Mouse (Mus musculus) MEL (cell line): ENCODE results near the gene Pex11b. TPM values are rescaled to one million over a fixed set of nuclear protein-coding genes. Genes with fewer than 3 reads are reported as not detected.

Experiments
- DNase-seq: peaks from one replicate; pipeline ENCODE4 v3.0.0; 2011; ENCODE audit warnings: low read depth, low spot score
- H3K27ac ChIP-seq: 2 replicates; pipeline ENCODE4 v1.5.1; 2012; ENCODE audit warnings: low read depth, mild to moderate bottlenecking, control low read depth, low read length, moderate library complexity; ENCODE audit not compliant: control insufficient read depth
- H3K27me3 ChIP-seq, 2 experiments: fragments of 150-350 bp in 1 of 2; sonication (generic) in 1 of 2; 2 replicates each; pipeline ENCODE4 v1.6.1; 2012; ENCODE audit warnings: low read length in 2 of 2, mild to moderate bottlenecking in 2 of 2, improper control_type of control experiment in 1 of 2, moderate library complexity in 1 of 2; ENCODE audit not compliant: insufficient read depth in 2 of 2, control insufficient read depth in 1 of 2
- H3K36me3 ChIP-seq, 2 experiments: 2 replicates each; pipeline ENCODE4 v1.6.1; 2012 to 2014; ENCODE audit warnings: low read length in 2 of 2, improper control_type of control experiment in 1 of 2, inconsistent platforms in 1 of 2, mild to moderate bottlenecking in 1 of 2; ENCODE audit not compliant: insufficient read depth in 2 of 2, control insufficient read depth in 1 of 2
- H3K4me1 ChIP-seq, 2 experiments: fragments of 150-350 bp in 1 of 2; sonication (generic) in 1 of 2; 2 replicates each; pipeline ENCODE4 v1.6.1; 2012; ENCODE audit warnings: low read length in 2 of 2, improper control_type of control experiment in 1 of 2, mild to moderate bottlenecking in 1 of 2; ENCODE audit not compliant: insufficient read depth in 2 of 2, control insufficient read depth in 1 of 2
- H3K4me3 ChIP-seq, 2 experiments: fragments of 150-350 bp in 1 of 2; sonication (generic) in 1 of 2; 2 replicates each; pipeline ENCODE4 v1.5.1; 2012; ENCODE audit warnings: low read depth in 2 of 2, low read length in 2 of 2, mild to moderate bottlenecking in 2 of 2, moderate library complexity in 2 of 2, control low read depth in 1 of 2, improper control_type of control experiment in 1 of 2; ENCODE audit not compliant: control insufficient read depth in 1 of 2, insufficient read depth in 1 of 2
- H3K79me2 ChIP-seq: 2 replicates; pipeline ENCODE4 v1.6.1; 2012; ENCODE audit warnings: mild to moderate bottlenecking, low read length, moderate library complexity; ENCODE audit not compliant: control insufficient read depth, poor library complexity, insufficient read depth
- H3K9ac ChIP-seq: 2 replicates; pipeline ENCODE4 v1.6.1; 2012; ENCODE audit warnings: low read depth, mild to moderate bottlenecking, control low read depth, low read length, moderate library complexity; ENCODE audit not compliant: control insufficient read depth, poor library complexity, severe bottlenecking
- H3K9me3 ChIP-seq: fragments of 150-350 bp; sonication (generic); replicated peaks from 2 replicates; pipeline ENCODE4 v1.6.1; 2012; ENCODE audit warnings: mild to moderate bottlenecking, low read length, improper control_type of control experiment, moderate library complexity; ENCODE audit not compliant: insufficient read depth
- BHLHE40 ChIP-seq: IDR thresholded peaks from 2 replicates; pipeline ENCODE4 v1.6.1; 2012; ENCODE audit warnings: low read depth, mild to moderate bottlenecking, inconsistent platforms, low read length, improper control_type of control experiment, borderline replicate concordance
- CHD2 ChIP-seq: IDR thresholded peaks from 2 replicates; pipeline ENCODE4 v1.6.1; 2011; ENCODE audit warnings: low read length, improper control_type of control experiment
- CTCF ChIP-seq, 3 experiments: IDR thresholded peaks in 2 of 3; conservative IDR thresholded peaks in 1 of 3; 2 replicates each; pipeline ENCODE4 v1.5.1; 2011 to 2012; ENCODE audit warnings: low read length in 3 of 3, low read depth in 2 of 3, mild to moderate bottlenecking in 2 of 3, improper control_type of control experiment in 1 of 3, inconsistent platforms in 1 of 3, mixed read lengths in 1 of 3, moderate library complexity in 1 of 3; ENCODE audit not compliant: control insufficient read depth in 1 of 3, insufficient read depth in 1 of 3, poor library complexity in 1 of 3, severe bottlenecking in 1 of 3
- E2F4 ChIP-seq: IDR thresholded peaks from 2 replicates; pipeline ENCODE4 v1.6.1; 2011; ENCODE audit warnings: low read depth, low read length, improper control_type of control experiment, borderline replicate concordance
- ELF1 ChIP-seq: IDR thresholded peaks from 2 replicates; pipeline ENCODE4 v1.6.1; 2014; ENCODE audit warnings: low read depth, mild to moderate bottlenecking, inconsistent platforms, low read length, improper control_type of control experiment, moderate library complexity
- EP300 ChIP-seq, 2 experiments: IDR thresholded peaks; 2 replicates each; pipeline ENCODE4 v1.6.1; 2011; ENCODE audit warnings: improper control_type of control experiment in 2 of 2, low read length in 2 of 2, low read depth in 1 of 2, mild to moderate bottlenecking in 1 of 2
- ETS1 ChIP-seq: IDR thresholded peaks from 2 replicates; pipeline ENCODE4 v1.6.1; 2012; ENCODE audit warnings: low read depth, mild to moderate bottlenecking, inconsistent platforms, low read length, improper control_type of control experiment, moderate library complexity
- GABPA ChIP-seq: IDR thresholded peaks from 2 replicates; pipeline ENCODE4 v1.6.1; 2012; ENCODE audit warnings: low read depth, mild to moderate bottlenecking, inconsistent platforms, low read length, improper control_type of control experiment, moderate library complexity
- GATA1 ChIP-seq: IDR thresholded peaks from 2 replicates; pipeline ENCODE4 v1.6.1; 2011; ENCODE audit warnings: low read depth, low read length, improper control_type of control experiment
- HCFC1 ChIP-seq: IDR thresholded peaks from 2 replicates; pipeline ENCODE4 v1.6.1; 2012; ENCODE audit warnings: low read depth, mild to moderate bottlenecking, inconsistent platforms, low read length, improper control_type of control experiment, moderate library complexity
- JUND ChIP-seq: IDR thresholded peaks from 2 replicates; pipeline ENCODE4 v1.6.1; 2011; ENCODE audit warnings: low read depth, mild to moderate bottlenecking, improper control_type of control experiment, low read length
- KAT2A ChIP-seq: conservative IDR thresholded peaks from 2 replicates; pipeline ENCODE4 v1.6.1; 2012; ENCODE audit warnings: low read depth, low read length, improper control_type of control experiment, inconsistent platforms
- MAFK ChIP-seq: IDR thresholded peaks from 2 replicates; pipeline ENCODE4 v1.6.1; 2011; ENCODE audit warnings: low read depth, mild to moderate bottlenecking, low read length, improper control_type of control experiment, borderline replicate concordance
- MAX ChIP-seq: IDR thresholded peaks from 2 replicates; pipeline ENCODE4 v1.6.1; 2011; ENCODE audit warnings: low read length, improper control_type of control experiment
- MXI1 ChIP-seq: IDR thresholded peaks from 2 replicates; pipeline ENCODE4 v1.6.1; 2011; ENCODE audit warnings: mild to moderate bottlenecking, low read depth, low read length, improper control_type of control experiment
- MYC ChIP-seq: IDR thresholded peaks from 2 replicates; pipeline ENCODE4 v1.6.1; 2011; ENCODE audit warnings: low read depth, mild to moderate bottlenecking, low read length, improper control_type of control experiment, moderate library complexity
- NELFE ChIP-seq: IDR thresholded peaks from 2 replicates; pipeline ENCODE4 v1.6.1; 2011; ENCODE audit warnings: low read depth, low read length, improper control_type of control experiment
- NRF1 ChIP-seq: IDR thresholded peaks from 2 replicates; pipeline ENCODE4 v1.6.1; 2014; ENCODE audit warnings: low read depth, mild to moderate bottlenecking, inconsistent platforms, low read length, improper control_type of control experiment, moderate library complexity; ENCODE audit not compliant: poor library complexity, insufficient read depth, severe bottlenecking
- POLR2A ChIP-seq, 2 experiments: IDR thresholded peaks; 2 replicates each; pipeline ENCODE4 v1.6.1; 2011 to 2012; ENCODE audit warnings: low read length in 2 of 2, mild to moderate bottlenecking in 2 of 2, control low read depth in 1 of 2, improper control_type of control experiment in 1 of 2, low read depth in 1 of 2, moderate library complexity in 1 of 2; ENCODE audit not compliant: control insufficient read depth in 1 of 2, insufficient read depth in 1 of 2, poor library complexity in 1 of 2
- POLR2AphosphoS2 ChIP-seq: IDR thresholded peaks from 2 replicates; pipeline ENCODE4 v1.6.1; 2011; ENCODE audit warnings: low read length, improper control_type of control experiment
- RAD21 ChIP-seq: IDR thresholded peaks from 2 replicates; pipeline ENCODE4 v1.6.1; 2011; ENCODE audit warnings: mild to moderate bottlenecking, low read depth, low read length, improper control_type of control experiment
- RCOR1 ChIP-seq: IDR thresholded peaks from 2 replicates; pipeline ENCODE4 v1.6.1; 2012; ENCODE audit warnings: low read depth, mild to moderate bottlenecking, inconsistent platforms, low read length, improper control_type of control experiment
- SIN3A ChIP-seq: IDR thresholded peaks from 2 replicates; pipeline ENCODE4 v1.6.1; 2012; ENCODE audit warnings: low read length, improper control_type of control experiment, inconsistent platforms
- SMC3 ChIP-seq: IDR thresholded peaks from 2 replicates; pipeline ENCODE4 v1.6.1; 2011; ENCODE audit warnings: low read depth, low read length, improper control_type of control experiment
- TAL1 ChIP-seq: IDR thresholded peaks from 2 replicates; pipeline ENCODE4 v1.6.1; 2012; ENCODE audit warnings: mild to moderate bottlenecking, inconsistent platforms, low read length, moderate library complexity, mixed read lengths
- TBP ChIP-seq: IDR thresholded peaks from 2 replicates; pipeline ENCODE4 v1.8.0; 2011; ENCODE audit warnings: low read depth, low read length, improper control_type of control experiment
- TCF12 ChIP-seq: IDR thresholded peaks from 2 replicates; pipeline ENCODE4 v1.6.1; 2014; ENCODE audit warnings: low read depth, mild to moderate bottlenecking, inconsistent platforms, low read length, improper control_type of control experiment, moderate library complexity
- ZC3H11A ChIP-seq: IDR thresholded peaks from 2 replicates; pipeline ENCODE4 v1.6.1; 2012; ENCODE audit warnings: low read depth, mild to moderate bottlenecking, inconsistent platforms, low read length, improper control_type of control experiment
- ZKSCAN1 ChIP-seq: IDR thresholded peaks from 2 replicates; pipeline ENCODE4 v1.6.1; 2012; ENCODE audit warnings: low read depth, mild to moderate bottlenecking, inconsistent platforms, low read length, improper control_type of control experiment, moderate library complexity
- ZNF384 ChIP-seq: IDR thresholded peaks from 2 replicates; pipeline ENCODE4 v1.6.1; 2012; ENCODE audit warnings: low read depth, mild to moderate bottlenecking, inconsistent platforms, low read length, improper control_type of control experiment
- polyA plus RNA-seq, 2 experiments: library from polyadenylated mRNA; stranded (reverse) in 1 of 2; unstranded in 1 of 2; fragments of >175 nt in 1 of 2; fragments of >200 nt in 1 of 2; gene quantifications; 2 replicates each; pipeline versions ENCODE4 v1.2.1 to v1.2.4; 2012; ENCODE audit warnings: low replicate concordance in 2 of 2, low read depth in 1 of 2; ENCODE audit not compliant: insufficient read length in 2 of 2, insufficient read depth in 1 of 2, missing spikeins in 1 of 2
- total RNA-seq: library from RNA; depleted of rRNA; stranded (reverse); fragments of 300-350 nt; gene quantifications from 2 replicates; pipeline ENCODE4 v1.2.3, GENCODE M21; 2012

Gene Pex11b
- total and polyA plus RNA-seq, 3 experiments = 38.2 to 82.8 TPM; not detected in 1

GRCm38 (mm10) chr3:96593790-96594560 lies 41.2 kb upstream of the Pex11b start, which contains the start of gene Polr3gl:
Gene Polr3gl (minus strand): TSS chr3:96594181.
- H3K27me3 ChIP-seq = no peaks in the 10 kb centered on the region
- H3K79me2 ChIP-seq = peaks cover 3% of the 10 kb centered on the region; the same call in 1 of the 2 replicates
- TF ChIP-seq MXI1 = no peak; the same call in none of the 2 replicates
- TF ChIP-seq JUND = no peak
- TF ChIP-seq POLR2AphosphoS2 = peak; percentile 89
- TF ChIP-seq TBP = peak; percentile 81
- no peak for TF ChIP-seq ZNF384
- TF ChIP-seq E2F4 = no peak
- peak; percentile 82; the same call in 1 of the 2 replicates for TF ChIP-seq SIN3A
- peak; percentile 80 for TF ChIP-seq TCF12
- TF ChIP-seq GABPA = no peak
- peak; percentile 61 for TF ChIP-seq CHD2
- TF ChIP-seq RAD21 = peak; percentile 36
- peak; percentile 66 for TF ChIP-seq MAX
- TF ChIP-seq KAT2A = no peak; the same call in 1 of the 2 replicates
- TF ChIP-seq BHLHE40 = no peak
- peak; percentile 40 for TF ChIP-seq SMC3
- no peak for TF ChIP-seq ZC3H11A
- TF ChIP-seq GATA1 = peak; percentile 79
- peak; percentile 43; the same call in 1 of the 2 replicates for TF ChIP-seq ETS1
- TF ChIP-seq RCOR1 = 0 out of 2 replicates have a peak, but pooled peaks have one; percentile 6
- peak; percentile 76 for TF ChIP-seq MYC
- TF ChIP-seq NELFE = peak; percentile 86
- TF ChIP-seq NRF1 = peak; percentile 60; the same call in 1 of the 2 replicates
- peak; percentile 74 for TF ChIP-seq HCFC1
- no peak for TF ChIP-seq ZKSCAN1
- TF ChIP-seq MAFK = no peak
- TF ChIP-seq POLR2A (IDR thresholded peaks at IDR 0.05; ENCODE audit: control insufficient read depth in 1 of 2, insufficient read depth in 1 of 2, low read depth in 1 of 2, low read length in 2 of 2, poor library complexity in 1 of 2) = peak; percentile 92 to 97
- peak in 1 of 2 experiments; percentile 45; a peak in 1 of 4 replicates for TF ChIP-seq EP300 (IDR thresholded peaks at IDR 0.05; ENCODE audit: low read depth in 1 of 2, low read length in 2 of 2)
- TF ChIP-seq CTCF (IDR thresholded peaks at IDR 0.05 in 2 of 3, conservative IDR thresholded peaks at IDR 0.05 in 1 of 3; ENCODE audit: control insufficient read depth in 1 of 3, insufficient read depth in 1 of 3, low read depth in 2 of 3, low read length in 3 of 3, poor library complexity in 1 of 3, severe bottlenecking in 1 of 3) = peak; percentile 45 to 77 (median 59)
- no peak for TF ChIP-seq TAL1
- TF ChIP-seq ELF1 = peak; percentile 82
- H3K36me3 ChIP-seq = peaks cover 0 to 5% of the 10 kb centered on the region in 2 experiments; a peak in 2 of 4 replicates
- peaks cover 4 to 7% of the 10 kb centered on the region in 2 experiments; a peak in 3 of 4 replicates for H3K4me1 ChIP-seq
- H3K4me3 ChIP-seq = peak within 1 kb of the TSS; percentile 75 to 77
- peak; percentile 100 for DNase-seq
- peak within 1 kb of the TSS; percentile 79 for H3K27ac ChIP-seq
- peak within 1 kb of the TSS; percentile 76 for H3K9ac ChIP-seq
- H3K9me3 ChIP-seq = no peaks in the 10 kb centered on the region
